Mouse (Mus musculus) lung, embryonic 15.5 days (tissue): ENCODE data around the gene Serpinb9b. TPM values are rescaled to one million over a fixed set of nuclear protein-coding genes. Genes with fewer than 3 reads are reported as not detected.

Source experiments
- ATAC-seq: fragments of 200-750 bp; cut with Nextera tagmentation; 2 replicates; pipeline ENCODE4 v1.8.0; 2017; ENCODE audit warnings: moderate number of reproducible peaks, borderline replicate concordance; ENCODE audit not compliant: low FRiP score, low TSS enrichment; ENCODE audit errors: extremely low read depth
- H3K27ac ChIP-seq: fragments of 300-500 bp; sonication (generic); 2 replicates; pipeline ENCODE4 v1.5.1; 2015; ENCODE audit warnings: moderate library complexity, mild to moderate bottlenecking, inconsistent platforms
- H3K27me3 ChIP-seq: fragments of 300-500 bp; sonication (generic); 2 replicates; pipeline ENCODE4 v1.6.1; 2015; ENCODE audit warnings: inconsistent platforms
- H3K36me3 ChIP-seq: fragments of 300-500 bp; sonication (generic); 2 replicates; pipeline ENCODE4 v1.6.1; 2015; ENCODE audit warnings: inconsistent platforms
- H3K4me1 ChIP-seq: fragments of 300-500 bp; sonication (generic); 2 replicates; pipeline ENCODE4 v1.6.1; 2015; ENCODE audit warnings: inconsistent platforms
- H3K4me2 ChIP-seq: fragments of 300-500 bp; sonication (generic); 2 replicates; pipeline ENCODE4 v1.6.1; 2015; ENCODE audit warnings: inconsistent platforms, mild to moderate bottlenecking, moderate library complexity
- H3K4me3 ChIP-seq: fragments of 300-500 bp; sonication (generic); 2 replicates; pipeline ENCODE4 v1.5.1; 2015; ENCODE audit warnings: mild to moderate bottlenecking, inconsistent platforms
- H3K9ac ChIP-seq: fragments of 300-500 bp; sonication (generic); 2 replicates; pipeline ENCODE4 v1.6.1; 2015; ENCODE audit warnings: inconsistent platforms
- H3K9me3 ChIP-seq: fragments of 300-500 bp; sonication (generic); 2 replicates; pipeline ENCODE4 v1.6.1; 2016; ENCODE audit warnings: inconsistent platforms
- WGBS: fragments of 180-500 bp; shearing (Covaris S2); methylation state at CpG from one replicate; pipeline ENCODE4 v1.1.7; 2015; 5-methylcytosine and 5-hydroxymethylcytosine counted together
- polyA plus RNA-seq: library from polyadenylated mRNA; unstranded; fragments of >200 nt; fragmentation: Nextera tagmentation; extraction: Ambion mirVana; gene quantifications from 2 replicates; pipeline ENCODE4 v1.2.1, GENCODE M21; 2015

Serpinb9b gene
- polyA plus RNA-seq, 1 experiment from 2014 or later, result 0.19 TPM

DNA sequence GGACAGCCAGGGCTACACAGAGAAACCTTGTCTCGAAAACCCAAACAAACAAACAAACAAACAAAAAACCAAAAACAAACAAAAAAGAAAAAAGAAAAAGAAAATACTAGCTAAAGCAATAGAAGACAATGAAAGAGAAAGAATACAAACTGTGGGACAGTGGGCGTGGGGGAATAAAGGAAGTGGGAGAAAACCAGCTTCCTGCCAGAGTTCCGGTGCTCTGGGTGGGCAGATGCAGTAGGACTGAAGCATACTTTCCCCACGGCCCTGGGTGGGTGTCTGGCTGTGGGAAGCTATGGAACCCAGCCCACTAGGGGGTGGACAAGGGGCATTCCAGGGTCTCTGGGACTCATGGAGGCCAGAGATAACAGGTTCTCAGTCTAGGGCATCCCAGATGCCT lies 21.0 kb downstream of the Serpinb9b start:
- Histone ChIP-seq H3K4me3 (no peak overlapping the region), H3K4me2 (no peak overlapping the region), H3K36me3 (no peaks in the 10 kb centered on the region), H3K4me1 (no peaks in the 10 kb centered on the region), H3K9ac (no peak overlapping the region), H3K27ac (no peak overlapping the region), H3K27me3 (no peaks in the 10 kb centered on the region), H3K9me3 (no peaks in the 10 kb centered on the region)
- WGBS, result 68% methylated on average over 4 of the region's 4 CpGs
- no peak for ATAC-seq

DNA sequence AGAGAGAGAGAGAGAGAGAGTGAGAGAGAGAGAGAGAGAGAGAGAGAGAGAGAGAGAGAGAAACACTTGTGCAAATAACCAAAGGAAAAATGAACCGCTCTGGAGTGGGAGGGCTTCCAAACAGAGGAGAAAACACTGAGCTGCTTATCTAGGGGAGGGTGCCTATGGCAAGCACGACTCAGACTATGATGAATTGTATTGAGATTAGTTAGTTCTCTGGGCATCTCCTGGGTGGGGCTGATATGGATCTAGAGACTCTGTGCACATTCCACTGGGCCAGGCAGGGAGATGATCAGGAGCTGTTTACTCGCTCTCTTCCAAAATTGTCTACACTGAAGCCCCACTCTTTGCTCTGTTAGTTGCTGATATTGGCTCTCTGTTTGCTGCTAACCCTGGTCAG lies 24.5 kb downstream of the Serpinb9b start:
- no peaks in the 10 kb centered on the region for H3K4me1 ChIP-seq
- WGBS, result 34% methylated on average over 3 of the region's 3 CpGs
- no peaks in the 10 kb centered on the region for H3K36me3 ChIP-seq
- no peaks in the 10 kb centered on the region for H3K9me3 ChIP-seq
- H3K27ac ChIP-seq, result no peak overlapping the region
- no peaks in the 10 kb centered on the region for H3K27me3 ChIP-seq
- no peak overlapping the region for H3K9ac ChIP-seq
- no peak overlapping the region for H3K4me3 ChIP-seq
- ATAC-seq, result no peak
- no peak overlapping the region for H3K4me2 ChIP-seq

DNA sequence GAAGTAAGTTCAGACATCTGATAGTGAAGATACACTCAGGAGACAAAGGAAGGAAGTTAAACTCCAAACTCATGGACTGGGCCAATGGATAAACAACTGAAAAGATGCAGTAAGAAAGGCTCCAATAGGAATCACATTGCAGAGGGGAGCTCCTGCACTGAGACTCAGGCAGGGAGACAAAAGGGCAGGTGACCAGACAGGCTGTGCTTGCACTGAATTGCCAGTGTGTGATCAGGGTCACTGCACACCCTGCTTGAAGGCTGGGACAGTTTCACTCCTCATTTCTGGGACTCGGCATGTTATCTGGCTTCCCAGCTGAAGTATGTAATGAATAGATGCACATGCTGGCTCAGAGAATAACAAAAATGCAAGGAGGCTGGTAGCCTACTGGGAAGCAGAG lies 35.8 kb downstream of the Serpinb9b start:
- H3K9ac ChIP-seq, result no peak overlapping the region
- H3K27me3 ChIP-seq, result no peaks in the 10 kb centered on the region
- no peak overlapping the region for H3K4me2 ChIP-seq
- H3K4me1 ChIP-seq, result no peaks in the 10 kb centered on the region
- no peak overlapping the region for H3K4me3 ChIP-seq
- no peaks in the 10 kb centered on the region for H3K36me3 ChIP-seq
- H3K9me3 ChIP-seq, result no peaks in the 10 kb centered on the region
- H3K27ac ChIP-seq, result no peak overlapping the region
- WGBS, result 57% methylated on average over 1 of the region's 1 CpGs
- no peak for ATAC-seq

DNA sequence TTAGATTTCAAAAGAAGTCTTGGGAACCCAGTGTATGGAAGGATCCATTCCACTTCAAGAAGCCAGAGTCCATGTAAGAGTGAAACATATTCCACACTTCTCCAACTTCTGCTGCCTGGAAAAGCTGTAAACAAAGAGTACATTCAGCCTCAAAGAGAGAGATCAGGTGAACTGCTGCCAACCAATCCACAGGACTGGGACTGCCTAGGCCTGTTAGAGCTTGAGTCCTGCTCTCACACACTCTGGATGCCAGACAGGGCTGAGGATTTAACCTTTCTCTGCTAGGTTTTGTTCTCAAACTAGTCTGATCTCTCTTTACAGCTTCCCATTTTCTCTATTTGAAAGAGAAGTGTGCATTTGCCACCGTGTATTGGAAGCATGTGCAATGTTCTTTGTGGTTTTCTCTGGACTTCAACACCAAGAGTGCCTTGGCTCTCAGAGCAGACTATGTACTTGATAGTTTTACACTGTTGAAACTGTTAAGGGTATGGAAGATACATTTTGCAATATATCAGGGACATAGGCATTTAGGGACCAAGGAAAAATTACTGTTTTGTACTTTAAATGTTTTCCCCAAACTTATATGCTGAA lies 40.3 kb downstream of the Serpinb9b start:
- Histone ChIP-seq H3K27me3 (no peaks in the 10 kb centered on the region), H3K4me2 (no peak overlapping the region), H3K9me3 (no peaks in the 10 kb centered on the region), H3K36me3 (no peaks in the 10 kb centered on the region), H3K9ac (no peak overlapping the region), H3K4me1 (no peaks in the 10 kb centered on the region), H3K4me3 (no peak overlapping the region), H3K27ac (no peak overlapping the region)
- 50% methylated on average over 1 of the region's 1 CpGs for WGBS
- no peak for ATAC-seq

DNA sequence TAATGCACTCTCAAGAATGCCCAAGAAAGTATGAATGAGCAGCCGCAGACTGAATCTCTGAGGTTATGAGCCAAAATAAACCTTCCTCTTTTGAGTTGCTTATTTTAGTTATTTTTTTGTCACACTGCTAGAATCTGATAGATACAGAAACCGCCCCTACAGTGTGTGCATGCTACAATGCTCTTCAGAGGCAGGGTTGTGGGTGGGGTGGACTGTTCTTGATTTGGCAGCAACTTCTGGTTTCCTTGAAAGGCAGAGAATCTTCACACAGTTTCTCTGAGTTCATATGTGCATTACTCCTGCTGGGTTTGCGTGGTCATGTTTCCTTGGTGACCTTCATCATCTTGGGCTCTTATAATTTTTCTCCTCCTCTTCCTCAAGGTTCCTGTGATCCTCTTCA lies 40.9 kb downstream of the Serpinb9b start:
- no peak overlapping the region for H3K4me3 ChIP-seq
- WGBS, result 76% methylated on average over 3 of the region's 3 CpGs
- ATAC-seq, result no peak
- H3K9ac ChIP-seq, result no peak overlapping the region
- no peaks in the 10 kb centered on the region for H3K36me3 ChIP-seq
- H3K9me3 ChIP-seq, result no peaks in the 10 kb centered on the region
- H3K27me3 ChIP-seq, result no peaks in the 10 kb centered on the region
- H3K27ac ChIP-seq, result no peak overlapping the region
- H3K4me2 ChIP-seq, result no peak overlapping the region
- no peaks in the 10 kb centered on the region for H3K4me1 ChIP-seq

DNA sequence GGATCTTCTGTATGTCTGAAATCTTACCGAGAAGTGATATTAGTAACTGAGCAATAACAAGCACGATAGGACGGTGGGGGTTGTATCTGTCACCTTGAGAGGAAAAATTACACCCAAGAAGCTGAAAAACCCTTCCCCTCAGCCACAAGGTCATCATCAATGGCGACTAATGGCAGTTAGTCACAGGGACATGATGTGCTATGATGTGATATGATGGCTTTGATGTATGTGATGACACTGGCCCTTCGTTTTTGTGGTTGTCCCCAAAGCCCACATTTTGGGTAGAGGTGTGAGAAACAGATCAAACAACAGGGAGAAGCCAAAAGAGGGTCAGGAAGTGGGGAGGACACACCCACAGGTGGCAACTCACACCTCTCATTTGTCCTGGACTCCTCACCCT lies 44.6 kb downstream of the Serpinb9b start:
- Histone ChIP-seq H3K4me3 (no peak overlapping the region), H3K4me1 (no peaks in the 10 kb centered on the region), H3K9me3 (no peaks in the 10 kb centered on the region), H3K9ac (no peak overlapping the region), H3K36me3 (no peaks in the 10 kb centered on the region), H3K27me3 (no peaks in the 10 kb centered on the region), H3K27ac (no peak overlapping the region), H3K4me2 (no peak overlapping the region)
- no peak for ATAC-seq
- 72% methylated on average over 5 of the region's 5 CpGs for WGBS

DNA sequence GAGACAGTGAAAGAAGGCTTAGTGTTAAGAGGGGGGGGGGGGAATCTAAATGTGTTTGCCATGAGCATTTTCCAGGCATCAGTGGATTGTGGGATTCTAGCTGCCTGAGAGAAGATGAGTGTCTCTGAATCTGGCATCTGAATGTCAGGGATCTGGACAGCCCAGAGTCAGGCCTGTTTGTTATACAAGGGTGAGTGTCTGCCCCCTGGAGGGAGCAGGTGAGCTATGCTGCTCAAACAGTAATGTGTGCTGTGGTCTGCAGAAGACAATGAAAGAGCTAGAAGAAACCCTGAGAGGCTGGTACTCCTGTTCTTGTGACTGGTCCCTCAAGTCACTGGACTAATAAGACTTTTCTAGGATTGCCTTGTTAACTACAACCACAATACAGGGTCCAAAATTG lies 46.8 kb downstream of the Serpinb9b start:
- no peak overlapping the region for H3K27ac ChIP-seq
- H3K9me3 ChIP-seq, result no peaks in the 10 kb centered on the region
- H3K4me1 ChIP-seq, result peaks cover 10% of the 10 kb centered on the region; the same call in 1 of the 2 replicates
- no peaks in the 10 kb centered on the region for H3K36me3 ChIP-seq
- peak; percentile 80; the same call in 1 of the 2 replicates for ATAC-seq
- H3K4me2 ChIP-seq, result no peak overlapping the region
- H3K9ac ChIP-seq, result no peak overlapping the region
- H3K4me3 ChIP-seq, result no peak overlapping the region
- H3K27me3 ChIP-seq, result no peaks in the 10 kb centered on the region

DNA sequence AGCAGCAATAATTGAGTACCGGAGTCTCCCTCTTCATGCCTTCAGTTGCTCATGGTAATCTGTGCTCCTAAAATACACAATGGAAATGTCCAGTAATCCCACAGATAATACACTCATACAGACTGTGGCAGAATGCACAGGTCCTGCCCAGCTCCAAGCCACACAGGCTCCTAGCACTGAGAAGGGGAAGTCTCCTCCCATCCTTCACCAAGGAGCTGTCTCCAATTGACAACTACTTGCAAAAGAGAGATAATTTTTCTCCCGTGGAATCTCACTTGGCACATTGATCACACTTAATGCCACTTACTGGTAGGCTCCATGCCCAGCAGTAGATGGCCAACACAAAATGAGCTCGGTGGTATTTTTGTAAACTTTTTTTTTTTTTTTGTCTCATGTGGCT lies 49.0 kb downstream of the Serpinb9b start:
- H3K36me3 ChIP-seq, result no peaks in the 10 kb centered on the region
- ATAC-seq, result no peak
- H3K27me3 ChIP-seq, result no peaks in the 10 kb centered on the region
- H3K4me3 ChIP-seq, result no peak overlapping the region
- 58% methylated on average over 3 of the region's 3 CpGs for WGBS
- peaks cover 13% of the 10 kb centered on the region; the same call in 1 of the 2 replicates for H3K4me1 ChIP-seq
- H3K27ac ChIP-seq, result no peak overlapping the region
- H3K9me3 ChIP-seq, result no peaks in the 10 kb centered on the region
- H3K9ac ChIP-seq, result no peak overlapping the region
- H3K4me2 ChIP-seq, result no peak overlapping the region

DNA sequence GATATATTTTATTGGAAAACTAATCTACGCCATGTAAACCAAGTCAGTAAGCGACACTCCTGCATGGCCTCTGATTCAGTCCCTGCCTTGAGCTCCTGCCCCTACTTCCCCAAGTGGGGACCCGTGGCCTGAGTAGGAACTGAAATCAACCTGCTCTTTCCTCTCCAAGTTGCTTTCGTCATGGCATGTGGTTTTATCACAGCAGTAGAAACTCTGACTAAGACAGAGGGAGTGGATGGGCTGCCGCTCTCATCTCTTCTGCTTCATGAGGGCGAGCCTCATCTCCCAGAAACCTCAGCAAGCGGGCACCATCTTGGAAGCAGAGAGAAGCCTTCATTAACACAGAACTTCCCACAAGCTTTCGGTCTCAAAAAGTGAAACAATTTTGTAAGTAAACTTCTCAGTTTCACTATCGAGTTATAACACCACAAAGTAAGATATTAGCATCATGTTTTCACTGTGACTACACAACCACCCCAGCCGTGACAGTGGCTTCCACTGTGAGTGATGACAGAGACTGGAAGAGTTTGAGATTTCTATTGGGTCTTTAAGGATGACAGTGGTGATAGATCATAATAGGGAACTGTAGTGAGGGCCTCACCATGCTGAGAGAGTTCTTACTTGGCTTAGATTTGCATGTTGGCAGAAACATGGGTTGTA lies 49.9 kb downstream of the Serpinb9b start:
- H3K4me3 ChIP-seq, result no peak overlapping the region
- no peaks in the 10 kb centered on the region for H3K36me3 ChIP-seq
- 88% methylated on average over 10 of the region's 10 CpGs for WGBS
- no peak overlapping the region for H3K27ac ChIP-seq
- H3K9ac ChIP-seq, result no peak overlapping the region
- no peak for ATAC-seq
- H3K4me2 ChIP-seq, result no peak overlapping the region
- H3K9me3 ChIP-seq, result no peaks in the 10 kb centered on the region
- peaks cover 13% of the 10 kb centered on the region; the same call in 1 of the 2 replicates for H3K4me1 ChIP-seq
- no peaks in the 10 kb centered on the region for H3K27me3 ChIP-seq

DNA sequence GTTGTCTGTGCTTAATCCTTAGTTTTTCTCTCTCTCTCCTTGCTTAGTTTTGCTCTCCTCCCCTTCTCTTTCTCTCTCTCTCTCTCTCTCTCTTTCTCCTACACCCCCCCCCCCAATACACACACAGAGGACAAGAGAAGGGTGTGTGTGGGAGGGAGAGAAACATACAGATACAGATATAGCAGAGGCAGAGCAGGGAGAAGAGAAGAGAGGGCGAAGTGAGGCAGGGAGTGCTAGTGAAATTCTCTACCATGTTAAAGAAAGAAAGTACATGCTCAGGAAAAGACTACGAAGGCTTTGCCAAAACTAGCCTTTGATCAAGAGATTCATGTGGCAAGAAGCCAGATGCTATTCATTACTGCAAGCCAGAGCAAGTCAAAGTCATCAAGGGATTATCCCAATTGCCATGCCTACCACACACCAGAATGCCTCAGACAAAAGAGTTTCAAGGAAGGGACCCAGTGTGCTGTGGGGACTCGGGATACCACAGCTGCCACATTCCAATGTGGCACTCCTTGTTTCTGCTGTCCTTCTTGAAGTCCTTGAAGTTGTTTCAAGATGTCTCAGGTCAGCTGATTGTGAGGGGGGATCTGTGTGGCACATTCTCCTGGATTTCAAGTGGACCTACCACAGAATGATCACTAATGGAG lies 51.0 kb downstream of the Serpinb9b start, which contains the start of gene Serpinb1b:
Gene Serpinb1b (plus strand): TSS at position 520 of the 650 bp plus-strand sequence.
- H3K27ac ChIP-seq, result no peak within 1 kb of the TSS
- no peak for ATAC-seq
- H3K27me3 ChIP-seq, result no peaks in the 10 kb centered on the region
- no peaks in the 10 kb centered on the region for H3K9me3 ChIP-seq
- peak within 1 kb of the TSS; percentile 37; the same call in 1 of the 2 replicates for H3K4me2 ChIP-seq
- no peak within 1 kb of the TSS for H3K4me3 ChIP-seq
- no peak within 1 kb of the TSS for H3K9ac ChIP-seq
- 35% methylated on average over 3 of the region's 3 CpGs for WGBS
- H3K36me3 ChIP-seq, result no peaks in the 10 kb centered on the region
- H3K4me1 ChIP-seq, result peaks cover 13% of the 10 kb centered on the region; the same call in 1 of the 2 replicates

DNA sequence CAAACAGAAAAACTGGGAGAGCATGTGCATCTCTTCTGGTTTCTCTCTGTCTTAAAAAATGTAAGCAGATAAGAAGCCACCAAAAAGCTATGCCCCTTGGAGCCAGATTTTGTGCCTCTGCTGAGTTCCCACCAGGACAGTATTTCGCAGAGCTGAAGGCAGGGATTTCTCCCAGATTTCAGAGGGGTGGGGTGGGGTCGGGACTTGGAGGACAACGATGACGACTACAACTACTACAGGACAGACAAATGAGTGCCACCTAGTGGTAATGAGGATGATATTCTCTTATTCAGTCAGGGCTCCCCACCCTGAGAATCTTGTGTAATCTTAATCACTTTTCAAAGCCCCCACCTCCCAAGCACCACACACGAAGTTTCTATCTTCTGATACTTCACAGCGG lies 52.2 kb downstream of the Serpinb9b start:
- no peaks in the 10 kb centered on the region for H3K36me3 ChIP-seq
- WGBS, result 10% methylated on average over 6 of the region's 6 CpGs
- 0 out of 2 replicates have a peak, but pooled peaks have one; percentile 69 for ATAC-seq
- no peaks in the 10 kb centered on the region for H3K9me3 ChIP-seq
- H3K9ac ChIP-seq, result no peak overlapping the region
- no peaks in the 10 kb centered on the region for H3K27me3 ChIP-seq
- peak overlapping the region; percentile 37; the same call in 1 of the 2 replicates for H3K4me2 ChIP-seq
- H3K4me3 ChIP-seq, result no peak overlapping the region
- H3K27ac ChIP-seq, result no peak overlapping the region
- H3K4me1 ChIP-seq, result peaks cover 13% of the 10 kb centered on the region; the same call in 1 of the 2 replicates

DNA sequence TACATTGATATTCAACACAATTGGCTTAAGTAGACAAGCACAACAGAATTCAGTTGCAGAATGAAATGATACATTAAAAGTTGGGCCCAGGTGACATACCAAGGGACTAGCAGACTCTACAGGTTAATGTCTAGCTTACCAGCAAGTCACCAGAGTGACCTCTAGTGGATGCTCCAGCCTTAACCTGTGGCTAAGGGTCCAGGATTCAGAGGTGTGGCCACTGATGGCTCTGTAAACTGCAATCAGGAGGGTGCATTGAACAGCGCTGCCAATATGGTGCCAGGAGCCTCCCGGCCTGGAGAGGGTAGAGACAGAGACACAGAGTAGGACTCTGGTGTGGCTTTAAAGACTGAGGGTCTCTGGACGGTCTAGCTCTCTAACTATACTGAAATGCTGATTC lies 53.1 kb downstream of the Serpinb9b start:
- WGBS, result 24% methylated on average over 3 of the region's 3 CpGs
- no peaks in the 10 kb centered on the region for H3K36me3 ChIP-seq
- peaks cover 20% of the 10 kb centered on the region; the same call in 1 of the 2 replicates for H3K4me1 ChIP-seq
- ATAC-seq, result no peak
- no peak overlapping the region for H3K4me2 ChIP-seq
- H3K27ac ChIP-seq, result no peak overlapping the region
- no peaks in the 10 kb centered on the region for H3K9me3 ChIP-seq
- H3K9ac ChIP-seq, result no peak overlapping the region
- no peaks in the 10 kb centered on the region for H3K27me3 ChIP-seq
- no peak overlapping the region for H3K4me3 ChIP-seq
